Mouse (Mus musculus) G1E (cell line): ENCODE data around the gene Cavin1.

Source experiments
- CTCF ChIP-seq: IDR thresholded peaks from 2 replicates; pipeline ENCODE4 v1.5.1; 2012; ENCODE audit warnings: low read depth, low read length, inconsistent platforms, mixed read lengths
- GATA1 ChIP-seq: IDR thresholded peaks from 2 replicates; pipeline ENCODE4 v1.6.1; 2012; ENCODE audit warnings: borderline replicate concordance, low read length, inconsistent platforms, mixed read lengths
- GATA2 ChIP-seq: IDR thresholded peaks from 2 replicates; pipeline ENCODE4 v1.6.1; 2012; ENCODE audit warnings: low read depth, low read length, inconsistent platforms, borderline replicate concordance
- POLR2AphosphoS5 ChIP-seq: IDR thresholded peaks from 2 replicates; pipeline ENCODE4 v1.6.1; 2012; ENCODE audit warnings: low read depth, low read length, inconsistent platforms; ENCODE audit not compliant: insufficient replicate concordance
- TAL1 ChIP-seq: conservative IDR thresholded peaks from 2 replicates; pipeline ENCODE4 v1.6.1; 2012; ENCODE audit warnings: low read depth, low read length, inconsistent platforms, mixed read lengths

DNA sequence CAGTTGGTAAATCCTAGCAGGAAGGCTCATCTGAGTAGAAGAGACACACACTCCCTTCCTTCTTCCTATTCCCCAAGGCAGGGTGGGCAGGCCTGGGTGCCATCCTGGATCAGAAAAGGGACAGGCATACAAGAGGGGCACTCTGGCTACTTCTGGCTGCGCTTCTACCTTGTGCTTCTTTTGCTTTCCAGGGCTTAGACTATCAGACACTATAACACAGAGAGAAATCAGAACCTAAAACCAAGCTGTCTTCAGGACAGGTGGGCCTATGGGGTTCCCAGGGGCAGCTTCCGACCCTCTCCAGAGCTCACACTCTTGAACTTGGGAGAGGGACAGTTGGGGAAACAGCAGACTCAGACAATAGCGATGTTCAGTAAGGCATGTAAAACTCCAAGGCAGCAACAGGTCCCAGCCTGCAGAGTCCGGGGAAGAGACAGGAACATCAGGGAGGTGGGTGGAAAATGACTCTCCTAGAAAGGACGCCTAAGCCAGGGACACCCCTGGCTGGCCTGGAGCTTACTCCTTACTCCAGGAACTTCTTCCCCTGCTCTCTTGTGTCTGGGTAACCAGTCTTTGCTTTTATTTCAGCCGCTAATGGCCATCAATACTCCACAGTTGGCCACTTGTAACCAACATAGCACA is 5.7 kb downstream of the Cavin1 start:
- TF ChIP-seq CTCF (no peak), POLR2AphosphoS5 (no peak), GATA1 (no peak), TAL1 (no peak), GATA2 (no peak)
